Mouse (Mus musculus) ES-CJ7 (cell line): ENCODE data around the gene Ccer1.
"Not testable (repeated sequence)": the region's sequence is repeated elsewhere in the genome, so short reads cannot be mapped to it uniquely, and the experiment has no call there.

ENCODE experiments used
- DNase-seq: peaks from one replicate; pipeline ENCODE4 v3.0.0; 2011; ENCODE audit warnings: low read depth, low spot score

The Ccer1 gene

DNA sequence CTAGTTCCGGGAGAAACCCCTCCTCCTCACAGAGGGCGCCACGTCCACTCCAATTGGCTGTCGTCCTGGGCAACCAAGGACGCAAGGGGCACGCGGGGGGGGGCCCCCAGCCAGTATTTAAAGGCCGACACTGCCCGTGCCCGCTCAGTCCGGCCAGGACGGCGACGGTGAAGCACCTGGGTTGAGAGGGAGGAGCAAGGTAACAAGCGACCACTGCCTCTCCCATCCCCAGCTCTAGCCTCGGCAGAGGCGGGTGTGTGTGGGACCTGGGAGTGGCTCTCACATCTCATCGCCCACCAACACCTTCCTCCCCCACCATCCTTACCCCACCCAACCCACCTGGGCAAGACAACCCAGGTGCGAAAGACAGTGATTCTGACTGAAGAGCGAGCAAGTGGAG lies at the start of gene Ccer1:
Gene Ccer1 (plus strand): TSS at position 147 of the 400 bp plus-strand sequence.
- no peak for DNase-seq

DNA sequence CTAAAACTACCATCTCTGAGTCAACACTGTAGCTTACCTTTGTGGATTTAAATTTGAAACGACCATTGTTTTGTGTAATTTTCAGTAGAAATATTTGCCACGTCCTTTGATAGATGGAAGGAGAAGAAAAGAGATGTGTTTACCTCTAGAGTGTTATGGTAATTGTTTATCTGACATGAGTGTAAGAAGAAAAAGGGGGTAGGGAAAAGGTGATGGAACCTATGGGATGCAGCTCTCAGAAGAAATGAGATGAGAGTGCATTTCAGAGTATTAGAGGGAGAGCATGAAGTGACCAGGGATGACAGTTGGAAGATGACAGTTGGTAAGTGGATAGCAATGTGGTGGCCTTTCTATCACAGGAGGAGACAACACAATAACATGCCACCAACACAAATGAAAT lies 49.1 kb upstream of the Ccer1 start, which contains the start of gene Epyc:
Gene Epyc (plus strand): TSS at position 301 of the 400 bp plus-strand sequence.
- DNase-seq = no peak

DNA sequence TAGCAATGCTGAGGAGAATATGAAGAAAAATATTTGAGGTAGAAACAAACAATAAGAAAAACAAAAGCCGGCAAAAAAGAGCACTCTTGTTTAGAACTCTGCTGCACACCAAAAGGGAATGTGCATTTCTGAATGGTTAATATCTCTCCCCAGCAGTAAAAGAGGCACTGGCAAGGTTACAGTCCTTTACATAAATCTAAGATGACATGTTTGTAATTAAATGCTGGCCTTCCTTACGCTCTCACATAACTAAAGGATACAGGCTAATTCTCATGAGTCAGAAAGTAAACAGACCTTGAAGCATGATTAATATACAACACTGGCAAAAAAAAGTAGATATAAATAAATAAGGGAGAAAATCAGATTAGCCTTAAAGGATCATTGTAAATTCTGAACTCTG lies 42.5 kb upstream of the Ccer1 start:
- no peak for DNase-seq

DNA sequence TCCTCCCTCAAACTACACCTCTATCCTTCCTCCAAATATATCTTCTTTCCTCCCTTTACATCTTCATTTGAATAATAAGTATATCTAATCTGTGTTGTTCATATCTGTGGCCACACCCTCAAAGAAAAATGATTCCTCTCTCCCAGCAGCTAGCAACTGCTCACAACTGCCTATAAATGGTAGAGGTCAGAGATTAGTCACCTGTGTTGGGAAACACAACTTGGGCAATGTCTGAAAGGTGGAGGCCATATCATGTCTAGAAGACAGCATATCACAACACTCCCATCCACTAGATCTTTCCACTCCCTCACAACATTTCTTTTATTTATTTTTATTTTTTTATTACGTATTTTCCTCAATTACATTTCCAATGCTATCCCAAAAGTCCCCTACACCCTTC lies 33.4 kb upstream of the Ccer1 start:
- no peak for DNase-seq

DNA sequence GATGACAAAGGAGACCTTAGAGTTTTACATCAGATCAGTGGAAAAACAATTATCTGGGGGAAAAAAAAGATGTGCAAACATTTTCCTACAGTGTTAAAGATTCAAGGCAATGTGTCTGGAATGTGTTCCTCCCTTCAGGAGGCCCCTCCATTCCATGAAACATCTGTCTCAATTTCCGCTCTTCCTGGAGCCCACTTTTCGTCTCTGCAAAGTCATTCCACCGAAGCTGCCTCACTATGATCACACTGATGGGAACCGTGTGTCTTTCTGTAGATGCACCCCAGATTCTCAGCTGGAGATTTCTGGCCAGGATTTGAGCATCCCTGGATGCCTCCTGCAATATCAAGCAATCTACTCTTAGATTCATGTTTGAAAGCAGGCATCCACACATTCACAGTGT lies 24.2 kb upstream of the Ccer1 start:
- no peak for DNase-seq

DNA sequence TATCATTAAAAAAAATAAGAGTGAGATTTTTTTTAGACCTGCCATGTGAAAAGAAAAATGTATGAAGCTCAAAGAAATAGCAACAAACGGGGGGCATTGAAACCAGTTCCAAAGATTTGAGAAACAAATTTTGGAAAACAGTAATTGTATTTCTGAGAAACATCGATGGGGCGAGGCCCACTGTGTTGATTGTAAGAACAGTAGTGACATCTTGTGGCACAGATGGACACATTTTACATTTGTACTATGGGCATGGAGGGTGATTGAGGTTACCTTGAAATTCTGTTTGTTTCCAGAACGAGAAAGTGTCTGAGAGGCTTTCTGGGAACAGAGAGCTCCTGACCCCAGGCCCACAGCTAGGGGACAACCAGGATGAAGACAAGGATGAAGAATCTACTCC lies 22.7 kb upstream of the Ccer1 start:
- DNase-seq = peak; percentile 6

DNA sequence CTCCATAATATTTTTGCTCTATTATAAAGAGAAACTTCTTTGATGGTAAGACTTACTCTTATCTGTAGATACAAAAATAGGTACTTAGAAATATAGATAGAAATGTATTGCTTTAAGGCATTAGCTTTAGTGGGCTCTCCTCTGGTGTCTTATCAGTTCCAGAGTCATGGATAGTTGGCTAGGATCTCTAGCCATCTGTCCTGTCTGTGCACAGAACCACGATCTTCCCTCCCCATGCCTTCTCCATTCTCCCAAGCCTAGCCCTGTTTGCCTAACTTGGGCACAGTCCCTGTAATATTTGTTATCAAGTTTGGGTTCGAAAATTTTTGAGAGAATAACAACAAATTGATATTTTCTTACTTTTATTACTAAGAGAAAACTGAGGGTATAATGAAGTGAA lies 19.6 kb upstream of the Ccer1 start:
- DNase-seq = no peak

DNA sequence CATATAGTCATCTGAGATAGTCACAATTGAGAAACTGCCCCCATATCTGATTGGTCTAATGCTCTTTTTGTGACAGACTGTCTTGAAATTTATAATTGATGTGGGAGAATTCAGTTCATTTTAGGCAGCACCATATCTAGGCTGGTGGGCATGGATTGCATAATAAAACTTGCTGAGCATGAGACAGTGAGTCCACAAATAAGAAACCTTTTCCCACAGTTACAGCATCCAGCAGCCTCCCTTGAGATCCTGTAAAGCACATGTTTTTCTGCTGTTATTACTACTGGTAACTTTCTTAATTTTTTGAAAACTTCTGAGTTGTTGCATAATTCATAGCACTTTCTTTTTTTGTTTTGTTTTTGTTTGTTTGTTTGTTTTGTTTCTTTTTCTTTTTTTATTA lies 9.9 kb upstream of the Ccer1 start:
- DNase-seq = no peak

DNA sequence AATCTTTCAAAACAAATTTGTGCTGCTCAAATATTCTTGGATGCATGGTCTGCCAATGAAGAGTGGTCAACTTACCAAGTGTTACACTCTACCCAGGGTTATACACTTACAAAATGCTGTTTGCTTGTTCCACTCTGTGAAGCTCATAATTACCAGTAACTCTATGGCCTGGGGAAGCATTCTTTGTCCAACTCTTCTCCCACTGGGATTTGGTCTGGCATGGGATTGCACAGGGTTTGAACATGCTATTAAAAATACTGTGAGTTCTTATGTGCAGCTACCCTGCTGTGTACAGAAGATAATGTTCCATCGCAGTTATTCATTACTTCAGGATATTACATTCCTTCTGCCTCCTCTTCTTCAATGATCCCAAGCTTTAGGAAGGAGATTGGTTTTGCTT lies 5.7 kb upstream of the Ccer1 start:
- no peak for DNase-seq

DNA sequence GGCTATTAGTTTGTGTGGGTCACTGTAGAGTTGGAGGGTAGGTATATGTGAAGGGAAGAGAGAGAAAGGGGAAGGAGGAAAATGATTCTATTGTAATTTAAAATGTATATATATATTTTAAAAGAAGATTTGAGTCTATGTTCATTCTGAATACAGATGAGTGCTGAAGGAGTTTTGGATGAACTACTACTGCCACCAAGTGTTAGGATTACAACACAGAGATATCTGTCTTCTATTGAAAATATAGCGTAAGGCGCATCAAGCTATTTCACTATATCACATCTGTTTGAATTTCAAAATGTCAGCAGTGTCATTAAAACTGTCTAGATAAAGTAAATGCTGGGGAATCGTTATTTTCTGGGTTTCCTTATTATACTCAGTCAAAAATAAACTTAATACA lies 3.4 kb upstream of the Ccer1 start:
- no peak for DNase-seq

DNA sequence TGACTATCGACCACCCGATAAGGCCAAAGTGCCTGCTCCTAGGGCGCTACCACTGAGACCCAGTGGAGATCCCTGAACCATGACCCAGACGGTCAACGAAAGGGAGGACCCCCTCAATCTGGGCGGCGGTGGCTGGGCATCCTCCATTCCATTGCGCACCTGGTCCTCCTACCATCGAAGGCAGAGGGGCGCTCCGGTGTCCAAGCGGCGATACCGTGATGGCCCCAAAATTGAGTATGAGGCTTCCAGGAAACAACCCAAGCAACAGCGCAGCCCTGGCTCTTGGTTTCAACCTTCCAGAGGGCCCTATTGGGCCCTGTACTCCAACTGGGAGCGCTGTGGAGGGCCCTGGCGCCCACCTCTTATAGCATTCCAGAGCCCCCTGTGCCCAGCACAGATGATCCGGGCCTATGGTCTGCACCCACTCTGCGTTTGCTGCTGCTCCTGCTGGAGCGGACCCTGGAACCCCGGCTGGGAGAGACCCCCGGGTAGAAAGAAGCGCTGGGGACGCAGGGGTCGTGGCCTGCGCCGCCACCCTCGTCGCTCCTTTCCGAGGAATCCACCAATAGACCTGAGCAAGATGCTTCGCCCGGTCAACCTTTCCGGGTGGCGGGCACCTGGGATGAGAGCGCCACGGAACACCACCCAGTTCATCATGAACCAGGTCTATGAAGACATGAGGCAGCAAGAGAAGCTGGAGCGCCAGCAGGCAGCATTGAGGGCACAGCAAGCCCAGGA lies 708 bp downstream of the Ccer1 start:
- peak; percentile 3 for DNase-seq

DNA sequence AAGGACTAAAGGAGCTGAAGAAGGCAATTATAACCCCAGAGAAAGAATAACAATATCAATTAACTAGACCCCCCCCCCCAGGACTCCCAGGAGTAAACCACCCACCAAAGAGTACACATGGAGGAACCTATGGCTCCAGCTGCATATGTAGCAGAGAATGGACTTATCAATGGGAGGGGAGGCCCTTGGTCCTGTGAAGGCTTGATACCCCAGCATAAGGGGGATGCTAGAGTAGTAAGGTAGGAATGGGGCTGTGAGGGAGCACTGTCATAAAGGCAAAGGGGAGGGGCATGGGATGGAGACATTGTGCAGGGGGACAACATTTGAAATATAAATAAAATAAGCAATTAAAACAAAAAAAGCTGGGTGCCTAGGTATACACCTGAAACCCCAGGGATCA lies 9.5 kb downstream of the Ccer1 start:
- no peak for DNase-seq

DNA sequence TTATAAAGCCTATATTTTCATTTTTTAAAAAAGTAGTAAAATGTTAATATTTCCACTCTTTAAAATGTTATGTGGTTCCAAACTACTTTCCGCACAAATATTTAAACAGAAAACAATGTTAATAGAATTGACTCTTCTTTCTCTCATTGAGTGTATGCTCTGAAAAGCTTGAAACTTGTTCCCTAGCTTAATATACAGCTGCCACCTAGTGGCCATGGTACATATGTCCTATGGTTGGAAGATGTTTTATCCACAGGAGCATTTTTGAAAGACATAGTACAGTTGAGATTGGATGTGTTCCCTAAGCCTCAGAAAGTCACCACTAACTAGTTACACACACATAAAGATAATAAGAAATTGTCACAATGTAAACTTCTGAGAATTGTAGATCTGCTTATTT lies 11.7 kb downstream of the Ccer1 start:
- peak; percentile 49 for DNase-seq

DNA sequence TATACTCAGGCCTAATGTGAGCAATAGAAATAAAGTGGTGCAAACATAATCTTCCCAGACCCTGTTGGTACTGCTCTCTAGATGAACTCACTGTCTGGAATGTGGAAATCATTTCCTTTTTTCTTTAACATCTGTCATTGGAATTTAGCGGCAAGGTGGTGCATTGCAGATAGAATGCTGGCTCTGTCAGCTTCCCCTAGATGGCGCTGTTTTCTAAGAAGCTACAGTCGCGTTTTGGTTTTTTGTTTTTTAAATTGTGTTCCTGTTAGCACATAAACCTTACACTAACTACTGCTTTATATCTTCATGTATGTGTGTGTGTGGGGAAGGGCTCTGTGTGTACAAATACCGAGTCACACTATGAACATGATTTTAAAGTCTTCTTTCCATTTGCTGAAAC lies 19.8 kb downstream of the Ccer1 start:
- DNase-seq = peak; percentile 48

DNA sequence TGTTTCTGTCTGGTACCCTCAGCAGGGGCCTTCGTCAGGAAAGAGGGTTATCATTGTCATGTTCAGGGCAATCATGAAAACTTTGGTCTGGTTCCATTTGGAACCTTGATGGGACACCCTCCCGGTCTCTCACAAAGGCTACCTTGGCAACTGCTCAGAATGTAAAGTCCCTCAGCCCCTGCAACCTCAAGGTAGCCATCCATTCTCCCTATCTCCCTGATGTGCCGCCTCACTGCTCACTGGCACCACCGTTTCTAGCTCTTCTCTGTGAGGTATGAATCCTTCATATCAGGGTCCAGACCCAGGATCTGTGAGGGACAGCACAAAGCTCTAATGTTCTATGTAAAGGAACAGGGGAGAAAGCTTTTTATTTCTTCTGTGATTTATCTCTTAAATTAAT lies 21.7 kb downstream of the Ccer1 start:
- DNase-seq = no peak

DNA sequence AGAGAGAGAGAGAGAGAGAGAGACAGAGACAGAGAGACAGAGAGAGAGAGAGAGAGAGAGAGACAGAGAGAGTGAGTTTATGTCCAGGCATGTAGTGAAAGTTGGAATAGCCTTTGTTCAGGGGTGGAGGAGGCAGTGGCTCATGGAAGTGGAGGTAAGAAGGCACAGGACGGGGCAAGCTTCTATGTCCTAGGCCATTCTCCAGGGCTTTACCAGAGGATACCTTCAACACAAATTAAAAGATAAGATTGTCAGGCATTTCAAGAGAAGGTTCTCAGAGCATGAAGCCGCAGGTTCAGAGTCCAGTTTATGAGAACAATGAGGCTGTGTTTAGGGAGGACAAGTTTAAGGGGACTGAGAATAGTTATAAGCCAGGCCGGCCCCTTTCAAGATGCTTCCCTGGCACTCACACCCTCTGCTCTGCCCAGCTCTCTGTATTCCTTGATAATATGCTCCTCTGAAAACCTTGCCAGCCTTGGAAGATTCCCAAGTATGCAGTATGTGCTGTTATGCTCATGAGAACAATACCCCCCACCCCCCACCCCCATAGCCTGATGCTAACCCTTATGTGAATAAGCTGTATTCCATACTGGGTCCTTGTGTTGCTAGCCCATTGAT lies 22.5 kb downstream of the Ccer1 start:
- no peak for DNase-seq

DNA sequence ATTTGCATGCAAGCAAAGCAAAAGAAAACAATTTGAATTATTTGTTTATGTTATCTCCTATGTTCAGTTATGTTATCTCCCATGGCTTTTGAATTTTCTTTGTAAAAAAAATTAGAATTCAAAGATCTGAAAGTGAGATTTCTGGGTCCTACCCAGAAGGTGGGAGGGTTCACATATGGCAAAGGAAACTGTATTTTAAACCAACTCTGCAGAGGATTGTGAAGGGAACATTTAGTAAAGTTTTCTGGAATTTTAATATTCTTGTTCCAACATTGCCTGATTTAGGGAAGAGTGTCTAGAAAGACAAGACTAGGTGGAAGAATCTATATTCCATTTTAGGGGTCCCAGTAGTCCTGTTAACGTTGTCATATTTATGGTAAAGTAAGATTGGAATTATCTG lies 24.4 kb downstream of the Ccer1 start:
- DNase-seq = no peak

DNA sequence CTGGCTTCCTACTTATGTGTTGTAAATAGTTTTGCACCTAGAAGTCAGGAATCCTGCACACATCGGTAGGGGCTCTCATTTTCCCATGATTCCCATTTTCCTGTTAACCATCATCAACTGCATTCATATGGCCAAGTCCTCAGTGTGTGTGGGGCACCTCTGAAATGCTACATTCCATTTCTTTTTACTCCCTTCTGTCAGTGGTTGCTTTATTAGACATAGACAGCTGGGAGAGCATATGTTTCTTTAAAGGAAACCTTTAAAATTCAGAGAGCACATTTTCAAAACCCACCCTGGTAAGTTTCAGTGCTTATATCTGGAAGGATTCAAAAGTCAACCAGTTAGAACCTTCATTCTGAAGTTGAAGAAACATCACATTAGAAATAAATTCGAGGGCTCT lies 25.2 kb downstream of the Ccer1 start:
- DNase-seq = no peak

DNA sequence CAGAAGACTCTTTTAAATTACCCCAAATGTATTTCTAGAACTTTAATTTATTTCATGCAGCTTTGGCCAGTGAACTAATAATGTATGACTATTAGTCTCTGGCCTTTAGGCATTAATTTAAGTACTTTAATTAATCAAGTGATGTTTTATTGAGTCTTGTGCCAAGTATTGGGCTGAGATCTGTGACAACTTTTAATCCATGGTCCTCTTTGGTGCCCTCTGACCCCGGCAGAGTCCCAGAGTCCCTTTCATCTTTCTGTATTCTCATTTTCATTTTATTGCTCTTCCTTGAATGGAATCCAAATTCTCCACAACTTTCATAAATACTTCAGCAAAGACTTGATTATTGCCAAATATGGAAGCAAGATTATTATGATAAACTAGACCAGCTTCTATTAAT lies 27.8 kb downstream of the Ccer1 start:
- DNase-seq = no peak

DNA sequence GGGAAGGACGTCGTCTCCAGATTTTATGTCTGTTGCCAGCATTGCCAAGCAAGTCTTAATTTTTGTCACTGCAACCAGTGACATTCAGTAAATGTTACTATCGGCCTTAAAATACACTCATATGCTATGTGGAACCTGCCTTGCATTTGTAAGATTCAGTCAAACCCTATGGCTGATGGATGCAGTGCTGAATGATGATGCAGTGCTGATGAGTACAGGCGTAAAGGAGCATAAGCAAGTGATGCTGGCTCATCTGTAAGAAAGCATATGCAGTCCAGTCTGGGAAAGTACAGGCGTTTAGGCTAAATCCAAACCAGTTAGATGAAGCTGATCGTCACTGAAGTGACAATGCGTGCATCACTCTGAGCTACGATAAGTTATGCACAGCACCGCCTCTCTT lies 29.9 kb downstream of the Ccer1 start:
- DNase-seq = no peak

DNA sequence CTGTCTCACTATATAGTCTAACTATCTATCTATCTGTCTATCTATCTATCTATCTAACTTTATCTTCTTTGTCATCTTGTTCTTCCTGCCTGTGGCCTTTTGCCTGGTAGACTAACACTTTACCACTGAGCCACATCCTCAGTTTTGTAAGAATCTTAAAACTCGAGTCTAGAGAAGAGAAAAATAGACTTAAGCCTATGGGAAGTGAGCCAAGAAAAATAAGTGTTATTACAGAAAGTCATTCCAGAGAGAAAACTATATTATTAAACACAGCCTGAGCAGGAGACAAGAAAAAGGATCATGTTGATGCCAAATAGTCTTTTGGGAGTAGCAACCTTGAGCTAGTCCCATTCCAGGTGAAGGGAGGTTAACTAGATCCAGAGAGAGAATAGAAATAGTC lies 33.1 kb downstream of the Ccer1 start:
- DNase-seq = no peak

DNA sequence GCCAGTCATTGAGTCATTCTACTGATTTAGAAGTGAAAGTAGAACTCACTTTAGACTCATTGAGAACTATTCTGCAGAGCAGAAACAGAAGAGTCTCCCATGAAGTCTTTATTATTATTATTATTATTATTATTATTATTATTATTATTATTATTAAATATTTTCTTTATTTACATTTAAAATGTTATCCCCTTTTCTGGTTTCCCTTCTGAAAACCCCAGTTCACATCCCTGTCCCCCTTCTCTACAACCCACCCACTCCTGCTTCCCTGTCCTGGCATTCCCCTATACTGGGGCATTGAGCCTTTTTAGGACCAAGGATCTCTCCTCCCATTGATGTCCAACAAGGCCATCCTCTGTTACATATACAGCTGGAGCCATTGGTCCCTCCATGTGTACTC lies 33.8 kb downstream of the Ccer1 start, which contains the start of gene C030005K15Rik:
Gene C030005K15Rik (minus strand): TSS at position 101 of the 400 bp plus-strand sequence.
- not testable (repeated sequence) for DNase-seq
